Mouse (Mus musculus) lung, postnatal 10 days (tissue): ENCODE measurements around the gene Pla2g4a.

Experiments
- DNase-seq: peaks from one replicate; pipeline ENCODE4 v3.0.0; 2021

Pla2g4a gene

DNA sequence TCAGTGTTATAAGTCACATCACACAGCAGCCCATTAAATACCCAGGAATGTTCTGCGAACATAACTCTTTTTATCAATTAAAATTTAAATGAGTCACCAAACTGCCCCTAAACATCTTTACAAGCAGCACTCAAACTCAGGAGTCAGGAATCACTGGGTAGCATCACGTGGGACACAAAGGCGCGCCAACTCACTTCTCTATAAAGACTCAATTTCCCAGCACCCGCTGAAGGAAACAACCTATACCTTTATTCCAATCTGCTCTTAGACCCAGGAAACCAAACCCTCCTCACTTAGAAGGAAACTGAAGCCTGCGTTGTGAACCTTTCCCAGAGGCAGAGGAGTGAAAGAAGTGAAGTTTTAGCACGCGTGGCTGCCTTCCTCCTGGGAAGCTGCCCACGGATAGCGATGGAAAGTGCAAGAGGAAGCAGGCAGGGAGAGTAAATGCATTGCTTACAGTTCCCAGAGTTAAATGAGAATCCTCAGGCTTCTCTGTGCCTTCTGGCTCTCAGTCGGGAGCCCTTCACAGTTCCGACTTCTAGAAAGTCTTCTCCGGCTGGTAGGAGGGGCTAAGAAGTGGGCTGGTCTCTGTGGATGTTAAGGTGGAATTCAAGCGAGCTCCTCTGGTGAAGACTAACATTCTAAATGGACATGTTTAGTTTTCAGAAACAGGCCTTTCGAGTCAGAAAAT, at the start of gene Pla2g4a:
Gene Pla2g4a, minus strand, starts transcription at position 557 of the 691 bp plus-strand sequence.
- DNase-seq: peak; percentile 74

DNA sequence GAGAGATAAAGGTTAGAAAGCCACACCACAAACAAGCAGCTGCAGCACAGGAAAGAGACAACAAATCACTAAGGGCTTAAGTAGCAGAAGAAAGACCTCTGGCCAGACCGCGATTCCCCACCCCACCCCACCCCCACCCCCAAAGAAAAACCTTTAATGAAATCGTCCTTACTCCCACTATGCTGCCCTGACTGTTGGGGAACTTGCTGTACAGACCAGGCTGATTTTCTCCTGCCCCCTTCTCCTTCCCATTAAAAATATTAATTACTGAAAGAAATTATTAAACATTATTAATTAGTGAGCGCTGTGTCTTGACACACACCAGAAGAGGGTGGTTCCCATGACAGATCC, 49.5 kb upstream of the Pla2g4a start:
- no peak for DNase-seq

DNA sequence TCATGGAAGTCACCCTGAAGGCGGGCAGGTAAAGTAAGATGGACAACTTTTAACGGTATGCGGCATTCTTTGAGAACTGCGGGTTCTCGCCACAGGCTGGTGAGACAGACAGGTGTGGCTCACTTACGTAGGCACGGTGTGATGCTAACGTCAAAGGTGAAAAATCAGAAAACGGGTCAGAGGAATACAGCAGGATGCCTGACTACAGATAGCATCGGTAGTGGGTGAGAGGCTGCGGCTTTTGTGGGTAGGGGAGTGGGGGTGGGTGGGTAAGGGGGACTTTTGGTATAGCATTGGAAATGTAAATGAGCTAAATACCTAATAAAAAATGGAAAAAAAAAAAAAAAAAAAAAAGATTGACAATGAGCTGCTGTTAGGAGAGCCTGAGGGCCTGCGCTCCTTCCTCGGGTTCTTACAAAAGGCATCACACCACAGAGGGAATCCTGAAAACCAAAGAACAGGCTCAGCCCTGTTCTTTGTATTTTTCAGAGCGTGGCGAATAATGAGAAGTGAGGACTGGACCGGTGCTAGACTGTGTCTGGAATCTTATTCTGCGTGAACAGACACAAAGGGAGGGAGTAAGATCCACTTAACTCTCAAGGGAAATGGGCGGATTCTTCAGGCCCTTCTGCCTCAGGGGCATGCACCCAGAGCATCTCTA, 49.0 kb upstream of the Pla2g4a start:
- DNase-seq: no peak

DNA sequence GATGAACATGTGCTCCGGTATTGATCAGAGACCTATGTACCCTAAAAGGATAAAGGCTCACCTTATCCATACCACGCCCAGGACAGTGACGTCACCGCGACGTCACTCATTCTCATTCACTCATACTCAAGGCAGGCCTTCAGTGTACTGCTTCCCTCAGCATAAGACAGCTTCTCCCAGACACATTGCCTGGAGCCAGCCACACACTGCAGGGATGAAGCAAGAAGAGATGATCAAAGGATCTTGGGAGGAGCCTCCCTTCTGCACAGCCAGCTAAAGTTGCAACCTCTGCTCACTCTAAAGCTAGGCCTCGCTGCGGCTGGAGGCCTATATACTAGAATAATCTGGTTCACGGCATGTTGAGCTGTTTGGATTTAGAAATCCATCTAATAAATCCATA, 48.0 kb upstream of the Pla2g4a start:
- DNase-seq: no peak

DNA sequence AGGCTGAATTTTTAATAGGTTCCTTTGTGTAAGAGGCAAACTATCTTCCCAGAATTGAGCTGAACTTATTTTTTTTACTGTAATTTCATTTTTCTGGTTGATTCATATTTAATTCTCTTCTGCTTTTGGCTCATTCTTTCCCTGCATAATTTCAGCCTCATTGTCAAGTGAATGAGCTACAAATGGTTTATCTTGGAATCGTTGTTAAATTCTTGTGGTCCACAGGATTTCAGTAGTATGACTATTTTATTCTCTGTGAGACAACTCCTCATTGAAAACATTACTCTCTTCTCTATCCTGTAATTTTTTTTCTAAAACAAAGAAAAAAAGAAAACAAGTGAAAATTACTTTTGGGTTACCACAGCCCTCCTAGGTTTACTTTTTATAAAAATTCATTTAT, 14.5 kb upstream of the Pla2g4a start:
- no peak for DNase-seq

GRCm38 (mm10) chr1:149965826-149966225, 4.7 kb upstream of the Pla2g4a start:
- DNase-seq: no peak

GRCm38 (mm10) chr1:149961425-149962303, 574 bp upstream of the Pla2g4a start:
- DNase-seq: no peak

GRCm38 (mm10) chr1:149960251-149960650, 839 bp downstream of the Pla2g4a start:
- no peak for DNase-seq

GRCm38 (mm10) chr1:149959069-149959468, 2.0 kb downstream of the Pla2g4a start:
- DNase-seq: no peak

GRCm38 (mm10) chr1:149955482-149955881, 5.6 kb downstream of the Pla2g4a start:
- peak; percentile 5 for DNase-seq

- no peak for DNase-seq
Observed at GRCm38 (mm10) chr1:149954026-149954425, 7.1 kb downstream of the Pla2g4a start.

GRCm38 (mm10) chr1:149952050-149952449, 9.0 kb downstream of the Pla2g4a start:
- no peak for DNase-seq

DNA sequence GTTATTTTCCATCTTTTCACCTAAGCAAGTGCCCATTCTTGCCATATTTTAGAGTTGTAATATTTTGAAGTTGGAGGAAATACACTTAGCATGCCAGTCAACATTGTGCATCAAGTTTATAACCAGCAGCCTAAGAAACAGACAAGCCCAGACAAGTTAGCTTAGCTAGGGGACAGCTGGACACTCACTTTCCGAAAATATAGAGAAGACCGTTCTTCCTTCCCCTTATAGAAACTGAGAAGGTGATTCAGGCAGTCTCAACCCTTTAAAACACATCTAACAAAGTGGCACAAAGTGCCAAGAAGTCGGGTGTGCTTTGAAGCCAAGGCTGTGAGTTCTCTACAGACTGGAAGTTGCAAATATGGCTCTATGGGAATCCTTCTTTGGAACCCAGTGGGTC, 10.4 kb downstream of the Pla2g4a start:
- DNase-seq: no peak

DNA sequence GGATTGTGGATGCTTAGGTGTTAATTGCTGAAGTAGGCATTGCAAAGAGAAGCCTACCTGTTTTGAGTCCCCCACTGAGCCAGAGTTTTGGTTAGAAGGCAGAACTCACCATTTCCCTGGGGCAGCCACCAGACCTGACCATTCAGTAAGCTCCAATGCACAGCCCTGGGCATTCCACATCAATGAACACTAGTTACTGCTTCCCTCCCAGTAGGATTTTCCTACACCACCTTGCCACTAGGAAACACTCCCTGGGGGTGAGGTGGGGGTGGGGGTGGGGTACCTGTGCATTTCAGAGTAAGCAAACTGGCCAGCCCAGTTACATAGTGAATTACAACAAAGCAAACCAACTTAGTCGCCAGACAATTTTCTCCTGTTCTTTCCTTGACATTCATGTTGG, 10.8 kb downstream of the Pla2g4a start:
- DNase-seq: no peak

DNA sequence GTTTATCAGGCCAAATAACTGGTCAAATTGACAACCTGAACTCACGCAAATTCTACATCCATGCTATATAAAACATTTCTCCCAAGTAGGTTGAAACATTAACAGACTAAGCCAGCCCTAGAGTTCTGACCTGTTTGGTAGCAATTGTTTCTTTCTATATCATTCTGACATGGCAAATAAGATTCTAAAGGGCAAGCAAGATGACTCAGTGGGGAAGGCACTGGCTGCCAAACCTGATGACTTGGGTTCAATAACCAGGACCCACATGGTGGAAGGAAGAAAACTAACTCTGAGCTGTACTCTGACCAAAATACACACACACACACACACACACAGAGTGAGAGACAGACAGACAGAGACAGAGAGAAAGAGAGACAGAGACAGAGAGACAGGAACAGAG, 11.8 kb downstream of the Pla2g4a start:
- DNase-seq: no peak

- DNase-seq: no peak
Observed at GRCm38 (mm10) chr1:149948066-149948825, 12.8 kb downstream of the Pla2g4a start.

GRCm38 (mm10) chr1:149946993-149947392, 14.1 kb downstream of the Pla2g4a start:
- DNase-seq: no peak

DNA sequence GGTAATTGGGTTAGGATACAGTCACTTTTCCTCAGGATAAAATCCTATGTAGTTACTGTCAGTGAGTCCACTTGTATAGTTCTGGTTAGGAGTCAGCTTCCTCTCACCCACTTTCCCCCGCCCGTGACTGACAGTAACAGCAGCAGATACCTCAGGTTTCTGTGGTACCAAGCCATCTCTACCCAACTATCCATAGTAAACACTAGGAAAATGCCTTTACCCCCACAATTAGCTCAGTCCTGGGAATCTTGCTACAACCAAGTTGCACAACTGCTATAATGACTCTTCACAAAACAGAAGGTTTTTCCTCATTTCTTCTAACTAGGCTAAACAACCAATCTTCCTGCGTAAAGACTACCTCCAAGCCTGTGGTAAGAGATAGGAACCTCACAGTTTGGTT, 14.7 kb downstream of the Pla2g4a start:
- no peak for DNase-seq

- no peak for DNase-seq
Observed at GRCm38 (mm10) chr1:149943611-149944010, 17.5 kb downstream of the Pla2g4a start.

- DNase-seq: no peak
Observed at GRCm38 (mm10) chr1:149940301-149940700, 20.8 kb downstream of the Pla2g4a start.

DNA sequence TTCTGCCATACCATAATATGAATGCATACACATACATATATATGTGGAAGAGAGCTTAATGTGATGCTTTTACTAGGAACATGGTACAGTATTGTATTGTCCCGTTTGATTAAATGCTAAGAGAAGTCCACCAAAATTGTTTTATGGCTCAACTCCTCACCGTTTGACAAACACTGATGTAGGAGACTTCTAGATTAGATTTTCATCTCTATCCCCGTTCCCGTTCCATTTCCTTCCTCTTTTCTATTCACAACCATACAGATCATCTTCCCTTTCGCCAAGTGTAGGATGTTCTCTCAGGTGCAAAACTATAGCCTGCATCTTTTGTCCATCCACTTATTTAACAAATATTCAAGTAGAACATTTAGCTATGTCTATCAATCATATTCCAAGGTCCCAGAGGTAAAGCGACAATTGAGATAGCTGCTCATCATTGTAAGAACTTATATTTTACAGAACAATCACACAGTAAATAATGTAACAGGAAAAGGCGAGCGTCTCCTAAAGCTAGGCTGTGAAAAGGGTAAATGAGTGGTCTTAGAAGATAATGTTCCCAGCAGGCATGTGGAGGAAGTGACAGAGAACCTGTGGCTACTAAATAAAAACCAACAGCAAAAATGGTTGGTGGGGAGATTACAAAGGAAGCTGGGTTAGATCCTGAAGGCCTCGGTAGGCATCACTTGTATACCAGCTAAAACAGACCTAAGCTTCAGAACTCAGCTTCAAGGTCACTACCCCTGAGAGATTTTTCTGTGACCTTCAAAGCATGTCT, 21.6 kb downstream of the Pla2g4a start:
- DNase-seq: no peak

- DNase-seq: no peak
Observed at GRCm38 (mm10) chr1:149937825-149938224, 23.3 kb downstream of the Pla2g4a start.
